Mouse (Mus musculus) frontal cortex, postnatal 36 days (tissue): ENCODE data around the gene Bean1.
A peak's percentile ranks its signal among the peaks of the same experiment; 100 is the strongest.

Source experiments
- DNase-seq, 2 experiments: peaks; one replicate each; pipeline ENCODE4 v3.0.0; 2022; ENCODE audit warnings: low spot score in 2 of 2

The Bean1 gene

DNA sequence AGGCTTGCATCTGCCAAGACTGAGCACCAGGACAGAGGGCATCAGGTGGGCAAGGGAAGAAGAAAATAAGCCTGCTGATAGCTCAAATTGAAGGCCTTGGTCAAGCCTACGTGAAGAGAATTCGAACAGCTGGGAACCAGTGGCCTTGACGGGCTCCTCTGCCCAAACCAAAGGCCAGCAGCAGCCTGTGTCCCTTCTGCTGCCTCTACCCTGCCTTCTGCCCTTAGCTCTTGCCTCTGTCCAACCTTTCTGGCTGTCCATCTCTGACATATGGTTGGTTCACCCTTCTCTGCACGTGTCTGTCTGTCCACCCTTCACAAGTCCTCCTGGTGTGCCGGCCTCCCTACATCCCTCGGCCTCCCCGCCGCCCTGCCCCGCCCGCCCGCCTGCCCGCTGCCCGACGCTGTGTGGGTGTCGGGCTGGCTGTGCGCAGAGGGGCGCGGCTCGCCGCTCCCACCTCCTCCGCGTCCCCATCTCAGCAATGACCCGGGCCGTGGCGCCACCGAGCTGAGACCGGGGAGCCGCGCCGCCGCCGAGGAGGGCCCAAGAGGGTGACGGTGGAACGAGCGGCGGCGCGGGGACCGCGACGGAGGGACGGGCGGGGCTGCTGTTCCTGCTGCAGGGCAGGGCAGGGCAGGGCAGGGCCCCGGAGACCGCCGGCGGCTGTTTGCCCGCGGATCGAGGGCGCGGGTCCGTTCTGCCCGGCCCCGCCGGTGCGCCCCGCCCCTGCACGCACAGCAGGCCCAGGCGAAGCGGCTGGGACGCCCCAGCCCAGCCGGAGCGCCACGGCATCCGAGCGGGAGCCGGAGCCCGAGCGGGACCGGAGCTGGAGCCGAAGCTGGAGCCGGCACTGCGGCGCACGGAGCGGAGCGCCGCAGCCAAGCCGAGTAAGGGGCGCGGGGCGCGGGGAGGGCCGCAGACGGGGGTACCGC lies at the start of gene Bean1:
Gene Bean1 (plus strand): TSS at position 325 of the 932 bp plus-strand sequence.
- peak; percentile 30 to 43 for DNase-seq

DNA sequence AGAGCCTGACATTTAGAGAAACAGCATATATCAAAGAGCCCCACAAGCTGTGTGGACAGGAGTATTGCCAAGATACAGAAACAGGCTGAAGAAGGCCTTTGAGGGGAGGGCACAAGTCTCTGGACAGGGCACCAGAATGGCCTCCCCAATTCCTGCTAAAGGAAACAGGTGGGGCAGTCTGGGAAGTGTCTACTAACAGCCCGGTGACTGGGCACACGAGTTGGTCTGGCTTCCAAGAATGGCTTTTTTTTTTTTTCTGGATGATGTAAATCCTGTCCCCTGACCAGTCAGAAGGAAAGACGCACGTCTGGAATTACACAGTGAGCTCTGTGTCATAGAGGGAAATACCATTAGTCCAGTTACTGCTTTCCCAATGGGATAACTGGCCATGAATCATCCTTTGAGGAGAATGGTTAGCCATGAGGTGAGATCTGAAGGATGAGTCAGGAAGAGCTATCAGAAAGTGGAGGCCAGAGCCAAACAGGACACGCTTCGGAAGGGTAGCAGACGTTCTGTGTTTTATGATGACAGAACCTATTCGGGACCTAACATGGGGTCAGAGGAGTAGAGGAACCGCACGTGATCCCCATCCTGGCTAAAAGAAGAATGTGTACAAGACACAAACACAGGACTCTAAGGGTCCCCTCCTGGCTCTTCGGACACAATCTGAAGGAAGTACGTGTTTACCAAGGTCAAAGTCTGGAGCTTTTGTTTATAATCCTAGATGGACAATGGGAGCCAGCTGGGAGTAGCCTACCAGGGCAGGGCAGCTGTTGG lies 48.4 kb upstream of the Bean1 start:
- no peak for DNase-seq

DNA sequence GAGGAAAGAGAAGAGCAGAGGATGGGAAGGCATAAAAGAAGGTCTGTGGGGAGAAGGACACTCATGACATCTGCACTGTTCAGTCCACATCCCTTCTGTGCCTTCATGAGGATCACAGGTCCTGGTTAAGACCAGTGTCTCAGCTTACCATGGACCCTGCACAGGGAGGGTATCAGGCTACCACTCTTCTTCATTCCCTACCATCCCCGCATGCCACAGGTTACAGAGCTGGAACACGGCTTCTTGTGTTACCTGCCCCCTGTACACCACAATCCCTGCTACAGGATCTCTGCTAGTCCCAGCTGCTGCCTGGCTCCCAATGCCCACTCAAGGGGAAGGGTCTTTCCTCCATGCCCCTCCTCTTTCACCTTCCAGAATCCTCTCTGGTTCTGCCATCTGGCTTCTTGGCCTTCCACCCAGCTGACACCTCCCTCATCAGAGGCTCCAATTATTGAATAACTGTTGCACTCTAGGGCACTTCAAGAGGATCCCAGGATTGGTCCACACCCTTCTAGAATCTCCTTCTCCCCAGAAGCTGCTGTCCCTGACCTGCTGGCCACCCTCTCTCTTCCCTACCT lies 47.1 kb upstream of the Bean1 start:
- DNase-seq, result no peak

DNA sequence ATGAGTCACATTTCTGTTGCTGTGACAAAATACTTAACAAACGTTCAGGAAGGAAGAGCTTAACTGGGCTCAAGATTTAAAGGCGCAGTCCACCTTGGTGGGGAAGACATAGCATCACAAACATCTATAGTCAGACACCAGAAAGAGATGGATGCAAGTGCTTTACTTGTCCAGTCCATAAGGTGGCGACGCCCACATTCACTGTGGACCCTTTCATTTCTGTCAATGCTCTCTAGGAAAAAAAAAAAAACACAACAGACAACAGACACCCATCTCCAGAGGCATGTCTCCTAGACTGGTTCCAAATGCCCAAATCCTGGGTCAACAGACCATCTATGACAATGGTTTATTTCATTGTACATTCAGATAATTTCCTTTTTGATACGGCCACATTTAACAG lies 45.7 kb upstream of the Bean1 start:
- DNase-seq, result no peak

DNA sequence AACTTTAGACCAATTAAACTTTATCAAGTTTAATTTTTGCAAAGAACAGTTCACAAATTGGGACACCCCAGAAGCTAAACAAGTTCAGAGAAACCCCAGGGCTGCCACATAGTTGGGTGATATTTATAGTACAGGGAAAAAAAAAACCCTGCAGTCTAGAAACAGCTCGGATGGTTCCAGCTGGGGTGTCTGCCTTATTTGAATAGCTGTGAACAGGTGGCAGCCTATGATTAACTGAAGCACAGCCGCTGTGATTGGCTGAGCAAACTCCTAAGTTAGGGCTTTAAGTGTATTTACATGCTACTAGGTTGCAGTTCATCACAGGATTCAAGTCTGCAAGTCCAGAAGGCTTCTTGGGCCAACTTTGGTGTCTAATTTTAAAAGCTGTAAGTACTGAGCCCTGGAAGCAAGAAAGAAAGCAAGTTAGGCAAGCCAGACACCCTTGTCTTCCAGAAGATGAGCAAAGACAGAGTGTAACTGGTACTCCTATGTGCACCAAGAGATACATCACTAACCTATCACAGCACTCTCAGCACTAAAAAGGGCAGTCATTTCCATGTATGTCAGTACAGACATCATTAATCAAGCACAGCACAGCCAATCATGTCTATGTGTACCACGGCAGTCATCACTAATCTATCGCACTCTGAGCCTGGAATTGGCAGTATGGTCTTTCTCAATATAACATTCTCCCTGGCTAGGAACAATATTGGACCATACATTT lies 42.9 kb upstream of the Bean1 start:
- DNase-seq, result peak; percentile 46 to 88

DNA sequence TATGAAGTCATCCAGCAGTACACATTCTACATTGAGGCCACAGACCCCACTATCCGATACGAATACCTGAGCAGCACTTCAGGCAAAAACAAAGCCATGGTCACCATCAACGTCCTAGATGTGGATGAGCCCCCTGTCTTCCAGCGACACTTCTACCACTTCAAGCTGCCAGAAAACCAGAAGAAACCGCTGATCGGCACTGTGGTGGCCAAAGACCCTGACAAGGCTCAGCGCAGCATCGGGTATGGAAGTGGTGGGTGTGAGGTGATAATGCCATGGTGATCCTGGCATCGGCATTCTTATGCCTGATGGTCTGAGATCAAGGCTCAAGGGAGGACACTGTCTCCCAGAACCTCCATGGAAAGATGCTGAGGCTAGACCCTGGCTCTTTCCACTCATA lies 39.3 kb upstream of the Bean1 start:
- no peak for DNase-seq

DNA sequence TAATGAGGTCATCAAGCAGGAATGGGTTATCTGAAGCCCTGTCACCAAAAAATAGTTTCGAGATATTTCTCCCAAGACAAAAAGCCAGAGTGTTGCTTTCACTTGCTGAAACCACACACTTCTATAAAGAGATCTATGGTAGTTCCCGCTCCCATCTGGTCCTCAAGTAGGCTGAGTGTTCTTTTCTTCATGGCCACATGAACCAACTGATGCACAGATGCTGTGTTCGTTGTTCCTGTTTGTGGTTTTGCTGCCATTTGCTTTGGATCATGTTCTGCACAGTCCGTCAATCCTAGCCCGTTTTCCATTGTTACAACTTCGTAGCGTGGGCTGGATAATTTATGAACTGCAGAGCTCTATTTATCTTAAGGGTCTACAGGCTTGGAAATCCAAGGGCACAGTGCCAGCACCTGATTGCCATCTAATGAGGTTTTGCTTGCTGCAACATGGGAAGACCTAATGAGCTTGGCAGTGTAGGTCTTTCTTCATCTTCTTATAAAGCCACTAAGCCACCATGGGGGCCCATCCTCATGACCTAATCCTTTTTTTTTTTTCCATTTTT lies 38.7 kb upstream of the Bean1 start:
- no peak for DNase-seq

DNA sequence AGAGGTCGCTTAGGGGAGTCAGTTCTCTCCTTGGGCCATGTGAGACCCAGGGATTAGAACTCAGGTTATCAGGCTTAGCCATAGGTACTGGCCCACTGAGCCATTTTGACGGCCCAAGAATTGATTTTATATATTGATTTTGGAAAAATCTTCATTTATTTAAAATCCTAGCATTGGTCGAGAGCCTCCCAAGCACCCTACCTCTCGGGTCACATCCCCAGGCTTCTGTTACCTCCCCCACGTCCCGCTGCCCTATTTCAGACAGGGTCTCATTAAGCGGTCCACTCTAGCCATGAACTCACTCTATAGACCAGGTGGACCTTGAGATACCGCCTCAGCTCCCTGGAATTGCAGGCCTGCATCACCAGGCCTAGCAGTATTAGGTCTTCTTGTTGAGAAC lies 35.7 kb upstream of the Bean1 start:
- no peak for DNase-seq

DNA sequence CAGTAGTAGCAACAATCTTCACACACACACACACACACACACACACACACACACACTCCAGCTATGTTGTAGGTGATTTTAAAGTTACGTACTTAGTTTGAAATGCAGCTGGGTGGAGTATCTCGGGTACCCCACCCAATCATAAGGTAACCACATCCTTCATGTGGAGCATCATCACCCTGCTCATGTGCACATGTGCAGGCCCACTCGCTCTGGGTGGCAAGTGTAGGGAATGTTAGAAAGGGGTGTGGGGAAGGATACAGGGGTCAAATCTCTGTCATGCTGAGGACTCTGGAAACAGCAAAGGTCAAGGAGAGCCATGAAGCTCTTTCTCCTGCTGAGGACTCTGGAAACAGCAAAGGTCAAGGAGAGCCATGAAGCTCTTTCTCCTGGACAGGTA lies 34.0 kb upstream of the Bean1 start:
- no peak for DNase-seq

DNA sequence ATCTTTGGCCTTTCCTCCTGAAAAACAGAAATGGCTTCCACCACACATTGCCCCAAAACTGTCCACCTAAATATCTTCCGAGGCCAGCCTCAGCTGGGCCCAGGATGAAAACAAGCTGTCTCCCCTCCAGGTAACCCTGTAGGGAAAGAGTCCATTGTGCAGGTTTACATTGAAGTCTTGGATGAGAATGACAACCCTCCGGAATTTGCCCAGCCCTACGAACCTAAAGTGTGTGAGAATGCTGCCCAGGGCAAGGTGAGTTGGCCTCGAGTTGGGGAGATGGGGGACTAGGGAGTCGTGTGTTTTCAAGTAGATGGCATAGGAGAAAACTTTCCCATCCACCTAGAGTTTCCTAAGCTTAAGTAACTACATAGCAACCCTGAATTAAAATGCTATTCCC lies 32.6 kb upstream of the Bean1 start:
- DNase-seq, result no peak

DNA sequence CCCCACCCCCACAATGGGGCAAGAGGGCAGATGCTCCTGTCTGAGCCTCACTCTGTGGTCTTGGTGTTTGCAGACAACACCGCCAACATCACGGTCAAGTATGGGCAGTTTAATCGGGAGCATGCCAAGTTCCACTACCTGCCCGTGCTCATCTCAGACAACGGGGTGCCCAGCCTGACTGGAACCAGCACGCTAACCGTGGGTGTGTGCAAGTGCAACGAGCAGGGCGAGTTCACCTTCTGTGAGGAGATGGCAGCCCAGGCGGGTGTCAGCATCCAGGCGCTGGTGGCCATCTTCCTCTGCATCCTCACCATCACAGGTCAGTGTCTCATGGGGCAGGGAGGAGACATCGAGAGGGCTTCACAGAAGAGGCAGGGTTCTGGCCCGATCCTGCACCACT lies 29.6 kb upstream of the Bean1 start:
- no peak for DNase-seq

DNA sequence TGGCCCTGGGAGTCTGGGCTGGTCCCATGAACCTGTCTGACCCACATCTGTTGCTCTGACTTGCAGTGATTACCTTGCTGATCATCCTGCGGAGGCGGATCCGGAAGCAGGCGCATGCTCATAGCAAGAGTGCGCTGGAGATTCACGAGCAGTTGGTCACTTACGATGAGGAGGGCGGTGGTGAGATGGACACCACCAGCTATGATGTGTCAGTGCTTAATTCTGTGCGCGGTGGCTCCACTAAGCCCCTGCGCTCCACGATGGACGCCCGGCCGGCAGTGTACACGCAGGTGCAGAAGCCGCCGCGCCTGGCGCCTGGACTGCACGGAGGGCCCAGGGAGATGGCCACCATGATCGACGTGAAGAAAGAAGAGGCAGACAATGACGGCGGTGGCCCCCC lies 27.8 kb upstream of the Bean1 start:
- no peak for DNase-seq

DNA sequence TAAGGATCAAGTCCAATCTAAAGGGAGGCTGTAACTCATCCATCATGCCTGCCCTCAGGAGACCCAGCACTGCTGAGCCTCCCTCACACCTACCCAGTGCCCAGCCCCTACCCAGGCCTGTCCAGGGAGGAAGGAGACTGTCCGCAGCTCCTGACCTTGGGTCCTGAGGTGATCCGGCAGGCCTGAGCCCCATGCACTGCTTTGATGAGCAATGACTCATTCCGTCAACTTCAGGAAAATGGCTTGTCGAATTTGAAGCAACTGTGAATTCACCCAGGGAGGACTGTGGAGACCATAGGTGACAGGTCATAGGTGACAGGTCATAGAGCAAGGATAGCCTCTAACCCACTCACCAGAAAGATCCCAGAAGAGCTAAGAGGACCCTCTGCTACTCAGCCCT lies 26.9 kb upstream of the Bean1 start:
- no peak for DNase-seq

DNA sequence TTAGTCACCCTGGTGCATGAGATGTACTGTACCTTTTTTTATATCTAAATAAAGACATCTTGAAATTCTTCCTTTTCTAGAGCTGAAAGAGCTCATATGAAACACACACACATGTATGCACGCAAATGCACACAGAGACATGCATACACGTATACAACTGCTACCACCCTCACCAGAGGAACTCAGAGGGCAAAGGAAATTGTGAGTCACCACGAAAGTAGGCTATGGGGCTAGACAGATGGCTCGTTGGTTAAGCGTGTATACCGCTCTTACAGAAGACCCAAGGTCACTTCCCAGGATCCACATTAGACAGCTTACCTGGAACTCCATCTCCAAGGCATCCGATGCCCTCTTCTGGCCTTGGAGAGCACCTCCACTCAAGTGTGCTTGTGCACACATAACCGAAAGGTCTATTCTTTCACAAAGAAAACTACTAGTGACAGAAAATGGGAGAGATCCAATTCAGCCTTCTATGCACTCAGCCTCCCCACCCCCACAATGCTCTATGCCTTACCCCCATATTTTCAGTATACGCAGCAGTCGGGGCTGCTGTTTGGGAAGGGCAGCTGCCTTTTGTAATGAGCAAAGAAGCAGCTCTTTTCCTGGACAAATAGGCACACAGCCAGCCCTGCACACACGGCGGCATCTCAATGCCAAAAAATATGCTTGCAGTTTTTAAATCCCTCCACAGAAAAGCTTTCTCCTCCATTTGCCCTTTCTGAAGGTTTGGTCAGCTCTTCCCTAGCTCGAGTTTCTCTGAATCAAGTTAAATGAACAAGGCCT lies 25.6 kb upstream of the Bean1 start:
- DNase-seq, result no peak

DNA sequence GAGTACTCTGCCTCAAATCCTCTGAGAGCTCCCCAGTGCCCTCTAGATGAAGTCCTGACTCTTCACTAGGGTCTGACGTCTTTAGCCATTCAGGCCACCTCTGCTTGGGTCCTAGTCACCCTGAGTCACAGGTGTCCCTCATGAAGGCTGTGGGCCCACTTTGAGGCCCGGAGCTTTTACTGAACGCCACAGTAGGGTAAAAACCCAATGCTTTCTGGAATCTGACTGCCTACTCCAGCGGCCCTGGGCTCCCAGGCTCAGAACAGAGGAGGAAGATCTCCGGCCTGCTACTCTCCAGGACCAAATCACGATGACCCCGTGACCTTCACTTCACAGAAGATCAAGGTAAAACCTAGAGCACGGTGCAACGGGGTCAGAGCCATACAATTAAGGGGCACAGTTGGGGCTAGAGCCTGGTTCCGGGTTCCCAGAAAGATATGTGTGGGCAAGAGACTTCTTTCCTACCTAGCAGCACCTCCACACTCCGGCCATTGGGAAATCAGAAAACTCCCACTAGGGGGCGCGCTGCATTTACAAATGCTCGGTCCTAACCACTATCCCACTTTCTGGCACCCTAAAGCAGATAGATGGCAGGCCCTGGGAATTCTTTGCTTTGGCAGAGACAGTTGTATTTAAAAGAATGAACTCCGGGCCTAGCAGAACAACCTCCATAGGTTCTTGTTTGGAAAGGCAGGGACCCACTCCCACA lies 24.1 kb upstream of the Bean1 start:
- DNase-seq, result peak; percentile 86 to 87

DNA sequence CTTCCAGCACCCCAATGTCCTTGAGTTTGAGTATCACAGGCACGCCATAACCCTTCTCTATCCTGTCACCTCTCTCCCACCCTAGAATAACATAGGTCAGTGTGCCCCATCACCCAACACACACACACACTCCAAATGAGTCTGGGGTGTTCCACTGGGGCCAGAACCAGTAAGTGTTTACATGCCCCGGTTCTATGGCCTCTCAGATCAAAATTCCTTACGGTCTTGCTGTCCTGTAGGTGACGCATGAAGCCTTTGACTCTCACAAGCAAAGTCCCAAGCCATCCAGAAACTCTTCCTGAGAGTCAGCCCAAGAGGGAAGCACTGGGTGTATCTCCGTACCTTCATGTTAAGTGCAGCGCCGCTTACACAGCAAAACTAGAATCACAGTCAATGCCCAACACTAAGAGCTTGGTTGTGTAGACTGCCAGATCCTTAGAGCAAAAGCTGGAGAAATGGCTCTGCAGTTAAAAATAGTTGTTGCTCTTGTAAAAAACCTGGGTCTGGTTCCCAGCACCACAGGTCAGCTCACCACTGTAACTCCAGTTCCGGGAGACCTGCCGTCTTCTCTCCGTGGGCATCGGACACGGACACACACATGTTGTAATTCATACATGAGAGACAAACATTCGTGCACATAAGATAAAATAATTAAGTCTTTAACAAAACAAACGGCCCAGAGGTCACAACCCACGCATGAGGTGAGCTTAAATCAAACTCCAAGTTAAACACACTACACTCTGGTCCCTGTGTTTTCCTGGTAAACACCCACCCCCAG lies 23.3 kb upstream of the Bean1 start:
- DNase-seq, result no peak

DNA sequence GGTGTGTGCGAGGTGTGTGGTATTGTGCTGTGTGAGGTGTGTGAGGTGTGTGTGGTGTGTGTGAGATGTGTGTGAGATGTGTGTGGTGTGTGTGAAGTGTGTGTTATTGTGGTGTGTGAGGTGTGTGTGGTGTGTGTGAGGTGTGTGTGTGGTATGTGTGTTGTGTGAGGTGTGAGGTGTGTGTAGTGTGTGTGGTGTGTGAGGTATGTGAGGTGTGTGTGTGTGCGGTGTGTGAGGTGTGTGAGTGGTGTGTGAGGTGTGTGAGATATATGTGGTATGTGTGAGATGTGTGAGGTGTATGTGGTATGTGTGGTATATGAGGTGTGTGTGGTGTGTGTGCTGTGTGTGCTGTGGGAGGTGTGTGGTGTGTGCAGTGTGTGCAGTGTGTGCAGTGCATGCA lies 22.3 kb upstream of the Bean1 start:
- DNase-seq, result no peak

DNA sequence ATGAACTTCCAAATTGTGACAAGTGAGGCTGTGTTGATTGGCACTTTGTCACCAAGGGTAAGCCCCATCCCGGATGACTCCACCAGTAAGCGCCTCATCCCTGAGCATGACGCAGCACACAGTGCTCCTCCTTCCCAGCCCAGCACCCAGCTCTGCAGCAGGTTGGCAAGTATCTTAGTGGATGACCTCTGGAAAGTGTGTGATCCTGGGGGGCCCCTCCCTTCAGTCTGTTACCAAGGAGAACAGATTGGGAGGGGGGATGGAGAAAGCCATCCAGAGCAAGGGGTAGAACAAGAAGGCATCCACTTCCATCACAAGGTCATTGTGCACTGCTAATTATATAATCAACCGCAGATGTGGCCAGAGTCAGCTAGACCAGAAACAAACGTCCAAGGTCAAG lies 9.5 kb upstream of the Bean1 start:
- DNase-seq, result no peak

DNA sequence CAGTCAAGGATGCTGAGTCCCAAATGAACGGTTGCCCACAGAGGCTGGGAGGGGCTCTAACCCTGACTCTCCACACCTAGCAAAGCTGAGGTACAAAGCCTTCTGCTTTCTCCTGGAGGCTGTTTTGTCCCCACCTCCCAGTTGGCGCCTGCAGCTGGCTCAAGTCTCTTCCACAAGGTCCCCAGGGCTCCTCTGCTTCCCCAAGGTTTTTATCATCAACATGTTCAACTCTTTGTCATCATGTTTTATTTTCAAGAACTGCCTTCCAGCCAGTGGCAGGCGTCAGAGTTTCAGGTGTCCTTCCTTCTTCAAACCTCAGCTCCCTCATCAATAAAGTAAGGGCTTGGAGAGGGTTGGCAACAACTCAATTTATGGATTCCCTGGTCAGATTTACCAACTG lies 781 bp upstream of the Bean1 start:
- no peak for DNase-seq
